Mouse (Mus musculus): ENCODE data around the gene Zfp644. TPM values are rescaled to one million over a fixed set of nuclear protein-coding genes. Genes with fewer than 3 reads are reported as not detected.

Gene Zfp644
- polyA plus RNA-seq, 1 experiment from 2014 or later: 93.9 TPM

Other genes starting within 250 kb of the Zfp644 start
- 0.08 TPM in 2 replicates for gene Barhl2, start 239.1 kb downstream of the Zfp644 start, polyA plus RNA-seq (2014; fragmentation: Nextera tagmentation; extraction: Ambion mirVana)
- gene Gm17304, start 88.2 kb downstream of the Zfp644 start, polyA plus RNA-seq (2014; fragmentation: Nextera tagmentation; extraction: Ambion mirVana): not detected in 2 replicates
- 4.1 and 5.1 TPM in 2 replicates for gene Hfm1, start 229.0 kb upstream of the Zfp644 start, polyA plus RNA-seq (2014; fragmentation: Nextera tagmentation; extraction: Ambion mirVana)

Data from embryonic facial prominence, embryonic 11.5 days (tissue).